Mouse (Mus musculus) MEL (cell line): ENCODE measurements at regions not wholly inside any gene's neighbourhood (a gene's known extent, or its start where the extent isn't known, plus 50 kb on each side); places are given as distances from the start of the nearest gene placed in this dataset.

Experiments
- DNase-seq: peaks from one replicate; pipeline ENCODE4 v3.0.0; 2011; ENCODE audit warnings: low read depth, low spot score
- H3K27ac ChIP-seq: 2 replicates; pipeline ENCODE4 v1.5.1; 2012; ENCODE audit warnings: low read depth, mild to moderate bottlenecking, control low read depth, low read length, moderate library complexity; ENCODE audit not compliant: control insufficient read depth
- H3K27me3 ChIP-seq, 2 experiments: fragments of 150-350 bp in 1 of 2; sonication (generic) in 1 of 2; 2 replicates each; pipeline ENCODE4 v1.6.1; 2012; ENCODE audit warnings: low read length in 2 of 2, mild to moderate bottlenecking in 2 of 2, improper control_type of control experiment in 1 of 2, moderate library complexity in 1 of 2; ENCODE audit not compliant: insufficient read depth in 2 of 2, control insufficient read depth in 1 of 2
- H3K36me3 ChIP-seq, 2 experiments: 2 replicates each; pipeline ENCODE4 v1.6.1; 2012 to 2014; ENCODE audit warnings: low read length in 2 of 2, improper control_type of control experiment in 1 of 2, inconsistent platforms in 1 of 2, mild to moderate bottlenecking in 1 of 2; ENCODE audit not compliant: insufficient read depth in 2 of 2, control insufficient read depth in 1 of 2
- H3K4me1 ChIP-seq, 2 experiments: fragments of 150-350 bp in 1 of 2; sonication (generic) in 1 of 2; 2 replicates each; pipeline ENCODE4 v1.6.1; 2012; ENCODE audit warnings: low read length in 2 of 2, improper control_type of control experiment in 1 of 2, mild to moderate bottlenecking in 1 of 2; ENCODE audit not compliant: insufficient read depth in 2 of 2, control insufficient read depth in 1 of 2
- H3K4me3 ChIP-seq, 2 experiments: fragments of 150-350 bp in 1 of 2; sonication (generic) in 1 of 2; 2 replicates each; pipeline ENCODE4 v1.5.1; 2012; ENCODE audit warnings: low read depth in 2 of 2, low read length in 2 of 2, mild to moderate bottlenecking in 2 of 2, moderate library complexity in 2 of 2, control low read depth in 1 of 2, improper control_type of control experiment in 1 of 2; ENCODE audit not compliant: control insufficient read depth in 1 of 2, insufficient read depth in 1 of 2
- H3K79me2 ChIP-seq: 2 replicates; pipeline ENCODE4 v1.6.1; 2012; ENCODE audit warnings: mild to moderate bottlenecking, low read length, moderate library complexity; ENCODE audit not compliant: control insufficient read depth, poor library complexity, insufficient read depth
- H3K9ac ChIP-seq: 2 replicates; pipeline ENCODE4 v1.6.1; 2012; ENCODE audit warnings: low read depth, mild to moderate bottlenecking, control low read depth, low read length, moderate library complexity; ENCODE audit not compliant: control insufficient read depth, poor library complexity, severe bottlenecking
- H3K9me3 ChIP-seq: fragments of 150-350 bp; sonication (generic); replicated peaks from 2 replicates; pipeline ENCODE4 v1.6.1; 2012; ENCODE audit warnings: mild to moderate bottlenecking, low read length, improper control_type of control experiment, moderate library complexity; ENCODE audit not compliant: insufficient read depth
- CHD1 ChIP-seq: IDR thresholded peaks from 2 replicates; pipeline ENCODE4 v1.6.1; 2012; ENCODE audit warnings: low read depth, mild to moderate bottlenecking, inconsistent platforms, low read length, improper control_type of control experiment
- CHD2 ChIP-seq: IDR thresholded peaks from 2 replicates; pipeline ENCODE4 v1.6.1; 2011; ENCODE audit warnings: low read length, improper control_type of control experiment
- E2F4 ChIP-seq: IDR thresholded peaks from 2 replicates; pipeline ENCODE4 v1.6.1; 2011; ENCODE audit warnings: low read depth, low read length, improper control_type of control experiment, borderline replicate concordance
- ETS1 ChIP-seq: IDR thresholded peaks from 2 replicates; pipeline ENCODE4 v1.6.1; 2012; ENCODE audit warnings: low read depth, mild to moderate bottlenecking, inconsistent platforms, low read length, improper control_type of control experiment, moderate library complexity
- JUND ChIP-seq: IDR thresholded peaks from 2 replicates; pipeline ENCODE4 v1.6.1; 2011; ENCODE audit warnings: low read depth, mild to moderate bottlenecking, improper control_type of control experiment, low read length
- MAZ ChIP-seq: IDR thresholded peaks from 2 replicates; pipeline ENCODE4 v1.6.1; 2012; ENCODE audit warnings: low read depth, mild to moderate bottlenecking, inconsistent platforms, low read length, improper control_type of control experiment
- MEF2A ChIP-seq: IDR thresholded peaks from 2 replicates; pipeline ENCODE4 v1.6.1; 2014; ENCODE audit warnings: low read depth, mild to moderate bottlenecking, inconsistent platforms, low read length, improper control_type of control experiment; ENCODE audit not compliant: poor library complexity, insufficient replicate concordance, severe bottlenecking; ENCODE audit errors: extremely low read depth
- MYB ChIP-seq: IDR thresholded peaks from 2 replicates; pipeline ENCODE4 v1.6.1; 2011; ENCODE audit warnings: mild to moderate bottlenecking, low read depth, low read length, improper control_type of control experiment
- MYC ChIP-seq: IDR thresholded peaks from 2 replicates; pipeline ENCODE4 v1.6.1; 2011; ENCODE audit warnings: low read depth, mild to moderate bottlenecking, low read length, improper control_type of control experiment, moderate library complexity
- NELFE ChIP-seq: IDR thresholded peaks from 2 replicates; pipeline ENCODE4 v1.6.1; 2011; ENCODE audit warnings: low read depth, low read length, improper control_type of control experiment
- POLR2A ChIP-seq, 2 experiments: IDR thresholded peaks; 2 replicates each; pipeline ENCODE4 v1.6.1; 2011 to 2012; ENCODE audit warnings: low read length in 2 of 2, mild to moderate bottlenecking in 2 of 2, control low read depth in 1 of 2, improper control_type of control experiment in 1 of 2, low read depth in 1 of 2, moderate library complexity in 1 of 2; ENCODE audit not compliant: control insufficient read depth in 1 of 2, insufficient read depth in 1 of 2, poor library complexity in 1 of 2
- RAD21 ChIP-seq: IDR thresholded peaks from 2 replicates; pipeline ENCODE4 v1.6.1; 2011; ENCODE audit warnings: mild to moderate bottlenecking, low read depth, low read length, improper control_type of control experiment
- SIN3A ChIP-seq: IDR thresholded peaks from 2 replicates; pipeline ENCODE4 v1.6.1; 2012; ENCODE audit warnings: low read length, improper control_type of control experiment, inconsistent platforms
- TAL1 ChIP-seq: IDR thresholded peaks from 2 replicates; pipeline ENCODE4 v1.6.1; 2012; ENCODE audit warnings: mild to moderate bottlenecking, inconsistent platforms, low read length, moderate library complexity, mixed read lengths
- TBP ChIP-seq: IDR thresholded peaks from 2 replicates; pipeline ENCODE4 v1.8.0; 2011; ENCODE audit warnings: low read depth, low read length, improper control_type of control experiment
- USF1 ChIP-seq: IDR thresholded peaks from 2 replicates; pipeline ENCODE4 v1.6.1; 2014; ENCODE audit warnings: low read depth, mild to moderate bottlenecking, inconsistent platforms, low read length, improper control_type of control experiment, moderate library complexity
- ZC3H11A ChIP-seq: IDR thresholded peaks from 2 replicates; pipeline ENCODE4 v1.6.1; 2012; ENCODE audit warnings: low read depth, mild to moderate bottlenecking, inconsistent platforms, low read length, improper control_type of control experiment
- ZKSCAN1 ChIP-seq: IDR thresholded peaks from 2 replicates; pipeline ENCODE4 v1.6.1; 2012; ENCODE audit warnings: low read depth, mild to moderate bottlenecking, inconsistent platforms, low read length, improper control_type of control experiment, moderate library complexity
- ZMIZ1 ChIP-seq: IDR thresholded peaks from 2 replicates; pipeline ENCODE4 v1.6.1; 2012; ENCODE audit warnings: low read depth, mild to moderate bottlenecking, inconsistent platforms, low read length, improper control_type of control experiment, moderate library complexity

- Histone ChIP-seq H3K9ac (no peak overlapping the region), H3K9me3 (no peaks in the 10 kb centered on the region), H3K36me3 (no peaks in the 10 kb centered on the region), H3K27me3 (no peaks in the 10 kb centered on the region), H3K79me2 (no peaks in the 10 kb centered on the region), H3K27ac (no peak overlapping the region), H3K4me3 (no peak overlapping the region), H3K4me1 (no peaks in the 10 kb centered on the region)
- DNase-seq: no peak
- TF ChIP-seq E2F4 (no peak), TAL1 (no peak), CHD1 (no peak), ZMIZ1 (no peak), MYB (no peak), USF1 (no peak), ZC3H11A (no peak), ZKSCAN1 (no peak), TBP (no peak), SIN3A (no peak)
These were observed 293.8 kb upstream of the Npvf start for GRCm38 (mm10) chr6:50948061-50948460.

- no peak overlapping the region for H3K4me3 ChIP-seq
These were observed 295.1 kb upstream of the Npvf start for GRCm38 (mm10) chr6:50949361-50949760.

GRCm38 (mm10) chr6:50949883-50950583, 295.8 kb upstream of the Npvf start:
- DNase-seq: no peak
- Histone ChIP-seq H3K4me3 (no peak overlapping the region), H3K27me3 (no peaks in the 10 kb centered on the region), H3K9ac (no peak overlapping the region), H3K9me3 (no peaks in the 10 kb centered on the region), H3K79me2 (no peaks in the 10 kb centered on the region), H3K27ac (no peak overlapping the region)
- TF ChIP-seq E2F4: no peak
- no peak for TF ChIP-seq MYC
- no peak for TF ChIP-seq ZMIZ1
- TF ChIP-seq, all 39 proteins: peak for 0
- Histone ChIP-seq H3K36me3 (no peaks in the 10 kb centered on the region), H3K4me1 (no peaks in the 10 kb centered on the region)

More at GRCm38 (mm10) chr6:50949361-50949760, 295.1 kb upstream of the Npvf start:
- no peak for TF ChIP-seq TAL1
- TF ChIP-seq MAZ: no peak
- TF ChIP-seq RAD21: no peak
- no peak for TF ChIP-seq CHD2
- TF ChIP-seq POLR2A (IDR thresholded peaks at IDR 0.05; ENCODE audit: control insufficient read depth in 1 of 2, insufficient read depth in 1 of 2, low read depth in 1 of 2, low read length in 2 of 2, poor library complexity in 1 of 2): no peak
- no peak for TF ChIP-seq NELFE
- TF ChIP-seq JUND: no peak
- no peak for TF ChIP-seq MEF2A
- no peak for TF ChIP-seq ETS1
- TF ChIP-seq SIN3A: no peak
- no peak overlapping the region for H3K9ac ChIP-seq
- H3K9me3 ChIP-seq: no peaks in the 10 kb centered on the region
- no peaks in the 10 kb centered on the region for H3K4me1 ChIP-seq
- no peaks in the 10 kb centered on the region for H3K36me3 ChIP-seq
- no peak overlapping the region for H3K27ac ChIP-seq
- no peaks in the 10 kb centered on the region for H3K79me2 ChIP-seq
- no peak for DNase-seq
- no peaks in the 10 kb centered on the region for H3K27me3 ChIP-seq
